Mouse (Mus musculus) CH12.LX (cell line): ENCODE measurements around the gene Mprip. TPM values are rescaled to one million over a fixed set of nuclear protein-coding genes. Genes with fewer than 3 reads are reported as not detected.

Experiments used
- DNase-seq: peaks from one replicate; pipeline ENCODE4 v3.0.0-alpha.2; 2013; ENCODE audit errors: extremely low read depth
- H3K27ac ChIP-seq: 2 replicates; pipeline ENCODE4 v1.5.1; 2012; ENCODE audit warnings: low read depth, mild to moderate bottlenecking, control low read depth, moderate library complexity; ENCODE audit not compliant: insufficient read depth
- H3K27me3 ChIP-seq: replicated peaks from 2 replicates; pipeline ENCODE3; 2012; ENCODE audit warnings: inconsistent platforms
- H3K36me3 ChIP-seq, 2 experiments: replicated peaks in 1 of 2; 2 replicates each; pipeline versions ENCODE3 to v1.6.1; 2012; ENCODE audit warnings: inconsistent platforms in 1 of 2, low read length in 1 of 2, mild to moderate bottlenecking in 1 of 2, mixed read lengths in 1 of 2, moderate library complexity in 1 of 2; ENCODE audit not compliant: control insufficient read depth in 1 of 2, insufficient read depth in 1 of 2
- H3K4me1 ChIP-seq, 2 experiments: 2 replicates each; pipeline ENCODE4 v1.6.1; 2012; ENCODE audit warnings: inconsistent platforms in 1 of 2, moderate library complexity in 1 of 2; ENCODE audit not compliant: insufficient read depth in 2 of 2, control insufficient read depth in 1 of 2
- H3K4me2 ChIP-seq: 2 replicates; pipeline ENCODE4 v1.6.1; 2012; ENCODE audit warnings: low read depth, mild to moderate bottlenecking, control low read depth; ENCODE audit not compliant: poor library complexity, insufficient read depth, severe bottlenecking
- H3K4me3 ChIP-seq, 3 experiments: fragments of 150-350 bp in 1 of 3; sonication (generic) in 1 of 3; replicated peaks in 1 of 3; 2 replicates each; pipeline versions ENCODE3 to v1.5.1; 2011 to 2012; ENCODE audit warnings: low read depth in 2 of 3, low read length in 2 of 3, mild to moderate bottlenecking in 2 of 3, moderate library complexity in 2 of 3, control low read depth in 1 of 3, improper control_type of control experiment in 1 of 3, inconsistent platforms in 1 of 3, mixed read lengths in 1 of 3; ENCODE audit not compliant: poor library complexity in 1 of 3
- H3K79me2 ChIP-seq: replicated peaks from 2 replicates; pipeline ENCODE4 v1.6.1; 2012; ENCODE audit warnings: mild to moderate bottlenecking, moderate library complexity; ENCODE audit not compliant: control insufficient read depth, poor library complexity, insufficient read depth, severe bottlenecking; ENCODE audit errors: extremely low read depth
- H3K9ac ChIP-seq: 2 replicates; pipeline ENCODE4 v1.6.1; 2012; ENCODE audit warnings: low read depth, mild to moderate bottlenecking, control low read depth, moderate library complexity; ENCODE audit not compliant: insufficient read depth
- H3K9me3 ChIP-seq: replicated peaks from 2 replicates; pipeline ENCODE3; 2012; ENCODE audit warnings: low read length, inconsistent platforms, mixed read lengths
- CHD1 ChIP-seq: IDR thresholded peaks from 2 replicates; pipeline ENCODE4 v1.6.1; 2012; ENCODE audit warnings: low read depth, low read length, improper control_type of control experiment, inconsistent platforms
- CHD2 ChIP-seq: IDR thresholded peaks from 2 replicates; pipeline ENCODE4 v1.6.1; 2011; ENCODE audit warnings: low read length, improper control_type of control experiment
- CTCF ChIP-seq, 2 experiments: IDR thresholded peaks in 1 of 2; conservative IDR thresholded peaks in 1 of 2; 2 replicates each; pipeline ENCODE4 v1.5.1; 2011 to 2012; ENCODE audit warnings: low read depth in 2 of 2, low read length in 2 of 2, improper control_type of control experiment in 1 of 2, inconsistent platforms in 1 of 2, mild to moderate bottlenecking in 1 of 2, moderate library complexity in 1 of 2
- ELF1 ChIP-seq: IDR thresholded peaks from 2 replicates; pipeline ENCODE4 v1.6.1; 2014; ENCODE audit warnings: low read depth, mild to moderate bottlenecking, inconsistent platforms, low read length, improper control_type of control experiment
- GABPA ChIP-seq: IDR thresholded peaks from 2 replicates; pipeline ENCODE4 v1.6.1; 2012; ENCODE audit warnings: low read depth, low read length, improper control_type of control experiment, inconsistent platforms; ENCODE audit not compliant: insufficient replicate concordance
- IRF4 ChIP-seq: IDR thresholded peaks from 2 replicates; pipeline ENCODE4 v1.6.1; 2014; ENCODE audit warnings: low read depth, mild to moderate bottlenecking, inconsistent platforms, low read length, improper control_type of control experiment
- KAT2A ChIP-seq: IDR thresholded peaks from 2 replicates; pipeline ENCODE4 v1.6.1; 2012; ENCODE audit warnings: low read length, improper control_type of control experiment, inconsistent platforms; ENCODE audit not compliant: insufficient replicate concordance
- MAX ChIP-seq: IDR thresholded peaks from 2 replicates; pipeline ENCODE4 v1.6.1; 2011; ENCODE audit warnings: low read length, improper control_type of control experiment
- MYC ChIP-seq: IDR thresholded peaks from 2 replicates; pipeline ENCODE4 v1.6.1; 2011; ENCODE audit warnings: low read depth, mild to moderate bottlenecking, improper control_type of control experiment, low read length
- POLR2A ChIP-seq: IDR thresholded peaks from 2 replicates; pipeline ENCODE4 v1.6.1; 2011; ENCODE audit warnings: low read depth, mild to moderate bottlenecking, improper control_type of control experiment, low read length
- RAD21 ChIP-seq: IDR thresholded peaks from 2 replicates; pipeline ENCODE4 v1.6.1; 2011; ENCODE audit warnings: low read depth, mild to moderate bottlenecking, low read length, improper control_type of control experiment, moderate library complexity
- RCOR1 ChIP-seq: conservative IDR thresholded peaks from 2 replicates; pipeline ENCODE4 v1.6.1; 2012; ENCODE audit warnings: low read depth, mild to moderate bottlenecking, inconsistent platforms, low read length, improper control_type of control experiment
- SMC3 ChIP-seq: IDR thresholded peaks from 2 replicates; pipeline ENCODE4 v1.6.1; 2011; ENCODE audit warnings: low read depth, low read length, improper control_type of control experiment
- USF1 ChIP-seq: IDR thresholded peaks from 2 replicates; pipeline ENCODE4 v1.6.1; 2014; ENCODE audit warnings: low read depth, mild to moderate bottlenecking, inconsistent platforms, low read length, improper control_type of control experiment
- ZC3H11A ChIP-seq: IDR thresholded peaks from 2 replicates; pipeline ENCODE4 v1.6.1; 2012; ENCODE audit warnings: low read depth, mild to moderate bottlenecking, inconsistent platforms, low read length, improper control_type of control experiment
- dilution Hi-C: fragments of 300-500 bp; cut with MboI; formaldehyde crosslinking; loops from 2 replicates; pipeline ENCODE4 v1.14.3; 2020; ENCODE audit warnings: low sequenced_read_pairs; ENCODE audit not compliant: extremely low pct_unique_long_range_greater_than_20kb, extremely low pct_ligation_motif_present
- in situ Hi-C: fragments of 300-500 bp; cut with MboI; formaldehyde crosslinking; loops from 3 replicates; pipeline ENCODE4 v1.14.3; 2019; ENCODE audit warnings: low sequenced_read_pairs, low pct_ligation_motif_present, low pct_unique_long_range_greater_than_20kb, mixed read lengths
- polyA plus RNA-seq: library from polyadenylated mRNA; unstranded; fragments of >175 nt; gene quantifications from 2 replicates; pipeline ENCODE4 v1.2.1, GENCODE M21; 2012; ENCODE audit warnings: low read depth; ENCODE audit not compliant: insufficient read length
- total RNA-seq, 2 experiments: library from RNA; depleted of rRNA; stranded (reverse); fragments of 300-350 nt in 1 of 2; fragments of >200 nt in 1 of 2; gene quantifications; 2 replicates each; pipeline ENCODE4 v1.2.3; 2012 to 2014

Mprip gene
- total and polyA plus RNA-seq, 3 experiments, result 50.6 to 59.5 (median 56.4) TPM

DNA sequence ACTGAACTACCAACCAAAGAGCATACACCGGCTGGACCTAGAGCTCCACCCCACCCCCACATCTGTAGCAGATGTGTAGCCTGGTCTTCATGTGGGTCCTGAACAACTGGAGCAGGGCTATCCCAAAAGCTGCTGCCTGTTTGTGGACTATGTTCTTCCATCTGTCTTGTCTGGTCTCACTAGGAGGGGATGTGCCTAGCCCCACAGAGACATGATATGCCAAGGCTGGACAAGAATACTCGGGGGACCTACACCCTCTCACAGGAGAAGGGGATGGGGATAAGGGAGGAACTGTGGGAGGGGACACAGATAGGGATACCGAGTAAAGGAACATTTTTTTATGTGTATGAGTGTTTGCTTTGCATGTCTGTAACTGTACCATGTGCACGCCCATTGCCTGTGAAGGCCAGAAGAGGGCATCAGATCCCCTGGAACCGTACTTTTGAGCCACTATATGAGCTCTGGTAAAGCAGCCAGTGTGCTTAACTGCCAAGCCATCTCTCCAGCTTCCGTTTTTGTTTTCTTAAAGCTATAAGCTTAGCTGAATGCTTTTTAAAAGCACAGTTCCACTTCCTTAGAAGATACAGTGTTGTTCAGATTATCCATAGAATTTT lies 37.0 kb upstream of the Mprip start:
- H3K27ac ChIP-seq, result no peak overlapping the region

DNA sequence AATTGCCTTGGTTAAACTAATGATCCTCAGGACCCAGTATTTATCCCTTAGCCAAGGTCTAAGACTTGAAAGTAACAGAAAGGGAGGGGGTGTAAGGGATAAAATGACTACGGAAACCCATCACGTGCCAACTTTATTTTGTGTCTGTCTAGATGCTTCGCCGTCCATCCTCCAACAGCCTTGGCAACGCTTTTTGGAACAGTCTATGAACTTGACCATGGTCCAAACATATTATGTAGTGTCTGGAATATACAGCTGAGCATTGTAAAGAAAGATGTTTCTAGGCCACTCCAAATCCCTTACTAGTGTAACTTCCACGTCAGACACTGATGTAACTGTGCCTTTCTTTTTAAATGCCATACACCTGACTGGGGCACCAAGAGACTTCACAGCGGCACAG lies 34.9 kb upstream of the Mprip start:
- in situ Hi-C loops, result no loop called here
- TF ChIP-seq RCOR1 (no peak), GABPA (no peak), CHD1 (no peak), ELF1 (no peak), CHD2 (no peak), MAX (no peak), IRF4 (no peak), CTCF (conservative IDR thresholded peaks at IDR 0.05 in 1 of 2, IDR thresholded peaks at IDR 0.05 in 1 of 2; ENCODE audit: low read depth in 2 of 2, low read length in 2 of 2) (no peak), KAT2A (no peak)
- dilution Hi-C loops, result no loop called here
- Histone ChIP-seq H3K4me3 (no peak overlapping the region), H3K27ac (no peak overlapping the region), H3K9ac (no peak overlapping the region), H3K4me1 (no peaks in the 10 kb centered on the region), H3K4me2 (no peak overlapping the region), H3K9me3 (no peaks in the 10 kb centered on the region), H3K36me3 (no peaks in the 10 kb centered on the region), H3K79me2 (no peaks in the 10 kb centered on the region), H3K27me3 (peaks cover 17% of the 10 kb centered on the region)
- DNase-seq, result no peak

More for the DNA sequence above, 37.0 kb upstream of the Mprip start:
- H3K9ac ChIP-seq, result no peak overlapping the region
- dilution Hi-C loops (loop anchor here (25.0 kb wide), 1 partner anchor 163 kb away; the partner anchor contains the start of gene Pld6), in situ Hi-C loops (no loop called here)
- no peak overlapping the region for H3K4me2 ChIP-seq
- TF ChIP-seq ZC3H11A (peak; percentile 18), MYC (peak; percentile 91), POLR2A (no peak), CTCF (conservative IDR thresholded peaks at IDR 0.05 in 1 of 2, IDR thresholded peaks at IDR 0.05 in 1 of 2; ENCODE audit: low read depth in 2 of 2, low read length in 2 of 2) (peak; percentile 60 to 91), MAX (0 out of 2 replicates have a peak, but pooled peaks have one; percentile 21), RAD21 (peak; percentile 84), SMC3 (peak; percentile 81), USF1 (no peak)
- H3K79me2 ChIP-seq, result no peaks in the 10 kb centered on the region
- H3K4me1 ChIP-seq, result no peaks in the 10 kb centered on the region
- no peaks in the 10 kb centered on the region for H3K9me3 ChIP-seq
- no peak overlapping the region for H3K4me3 ChIP-seq
- H3K36me3 ChIP-seq, result no peaks in the 10 kb centered on the region
- peaks cover 12% of the 10 kb centered on the region for H3K27me3 ChIP-seq
- DNase-seq, result peak; percentile 81
